Mouse (Mus musculus) stomach, postnatal 0 days (tissue): ENCODE results near the gene Rnf25.

Source experiments
- CTCF ChIP-seq: IDR thresholded peaks from 2 replicates; pipeline ENCODE4 v1.5.1; 2016; ENCODE audit warnings: antibody characterized with exemption, low read depth, mild to moderate bottlenecking, moderate library complexity
- EP300 ChIP-seq: optimal IDR thresholded peaks from 2 replicates; pipeline ENCODE3; 2016; ENCODE audit warnings: antibody characterized with exemption

DNA sequence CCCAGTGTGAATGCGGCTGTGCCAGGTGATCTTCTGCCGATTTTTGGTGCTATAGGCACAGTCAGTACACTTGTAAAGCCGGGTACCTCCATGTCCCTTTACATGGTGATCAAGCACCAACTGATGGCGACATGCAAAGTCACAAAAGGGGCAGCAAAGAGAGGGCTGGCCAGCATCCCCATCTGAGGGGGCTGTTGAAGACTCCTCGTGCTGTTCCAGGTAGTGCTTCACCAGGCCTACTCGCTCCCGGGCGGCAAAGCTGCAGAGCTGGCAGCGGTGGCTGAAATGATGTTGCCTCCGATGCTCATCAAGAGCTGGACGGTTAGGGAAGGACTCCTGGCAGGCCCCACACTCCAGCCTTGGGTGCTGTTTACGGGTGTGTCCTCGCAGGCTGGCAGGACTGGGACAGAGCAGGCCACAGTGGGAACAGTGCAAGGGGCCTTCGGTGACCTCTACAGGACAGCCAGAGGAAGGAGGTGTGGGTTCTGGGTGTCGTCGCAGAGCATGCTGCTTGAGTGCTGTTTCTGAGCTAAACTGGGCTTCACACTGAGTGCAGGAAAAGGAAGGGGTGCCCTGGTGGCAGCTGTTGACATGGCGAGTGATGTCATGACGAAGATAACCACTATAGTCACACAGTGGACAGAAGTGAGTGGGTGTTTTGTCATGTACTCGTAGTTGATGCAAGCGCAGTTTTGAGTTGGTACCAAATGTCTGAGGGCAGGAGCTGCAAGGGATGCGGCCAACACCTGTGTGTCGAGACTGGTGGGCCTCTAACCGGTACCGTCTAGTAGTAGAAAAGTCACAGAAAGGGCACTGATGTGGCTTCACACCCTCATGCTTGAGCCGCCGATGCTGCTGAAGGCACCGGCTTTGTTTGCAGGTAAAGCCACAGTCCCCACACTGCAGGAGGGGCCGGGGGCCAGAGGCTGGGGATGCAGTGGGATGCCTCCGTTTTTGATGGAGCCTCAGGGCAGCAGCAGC is 31.2 kb downstream of the Rnf25 start:
- TF ChIP-seq CTCF (no peak), EP300 (no peak)
